Mouse (Mus musculus): ENCODE measurements at regions not wholly inside any gene's neighbourhood (a gene's known extent, or its start where the extent isn't known, plus 50 kb on each side); places are given as distances from the start of the nearest gene placed in this dataset.

- Histone ChIP-seq H3K9ac (ENCODE audit: low read length) (no peak overlapping the region), H3K4me3 (ENCODE audit: low read length) (no peak overlapping the region), H3K4me1 (ENCODE audit: control insufficient read depth, insufficient read depth, low read length) (peaks cover 3% of the 10 kb centered on the region; the same call in 1 of the 2 replicates), H3K27ac (ENCODE audit: low read length) (no peak overlapping the region), H3K36me3 (ENCODE audit: control insufficient read depth, insufficient read depth) (no peaks in the 10 kb centered on the region), H3K4me2 (ENCODE audit: low read depth, low read length) (no peak overlapping the region), H3K9me3 (replicated peaks; ENCODE audit: control insufficient read depth, low read length) (no peaks in the 10 kb centered on the region), H3K27me3 (ENCODE audit: control insufficient read depth, insufficient read depth, low read length) (no peaks in the 10 kb centered on the region)
- 81% methylated on average over 3 of the region's 3 CpGs for WGBS
- ATAC-seq (replicated peaks; ENCODE audit: extremely low read depth, insufficient read depth, low FRiP score) = no peak
These were observed 81.7 kb upstream of the Pcbd1 start for GRCm38 (mm10) chr10:61007403-61007802.

- H3K27me3 ChIP-seq (ENCODE audit: control insufficient read depth, insufficient read depth, low read length) = no peaks in the 10 kb centered on the region
- peak overlapping the region; percentile 87 for H3K27ac ChIP-seq (ENCODE audit: low read length)
- WGBS = 65% methylated on average over 22 of the region's 22 CpGs
These were observed 87.4 kb upstream of the Pcbd1 start for GRCm38 (mm10) chr10:61001745-61002160.

GRCm38 (mm10) chr10:60997393-60997792 is 91.7 kb upstream of the Pcbd1 start:
- H3K9me3 ChIP-seq (replicated peaks; ENCODE audit: control insufficient read depth, low read length) = peaks cover 4% of the 10 kb centered on the region; the same call in 1 of the 2 replicates
- H3K9ac ChIP-seq (ENCODE audit: low read length) = no peak overlapping the region
- ATAC-seq (replicated peaks; ENCODE audit: extremely low read depth, insufficient read depth, low FRiP score) = no peak
- H3K27ac ChIP-seq (ENCODE audit: low read length) = no peak overlapping the region
- H3K4me1 ChIP-seq (ENCODE audit: control insufficient read depth, insufficient read depth, low read length) = peaks cover 7% of the 10 kb centered on the region; the same call in 1 of the 2 replicates
- no peaks in the 10 kb centered on the region for H3K36me3 ChIP-seq (ENCODE audit: control insufficient read depth, insufficient read depth)
- no peaks in the 10 kb centered on the region for H3K27me3 ChIP-seq (ENCODE audit: control insufficient read depth, insufficient read depth, low read length)
- no peak overlapping the region for H3K4me3 ChIP-seq (ENCODE audit: low read length)
- 56% methylated on average over 9 of the region's 9 CpGs for WGBS
- no peak overlapping the region for H3K4me2 ChIP-seq (ENCODE audit: low read depth, low read length)

More at GRCm38 (mm10) chr10:61001745-61002160, 87.4 kb upstream of the Pcbd1 start:
- H3K4me3 ChIP-seq (ENCODE audit: low read length) = no peak overlapping the region
- H3K36me3 ChIP-seq (ENCODE audit: control insufficient read depth, insufficient read depth) = no peaks in the 10 kb centered on the region
- no peaks in the 10 kb centered on the region for H3K9me3 ChIP-seq (replicated peaks; ENCODE audit: control insufficient read depth, low read length)
- peaks cover 10% of the 10 kb centered on the region; the same call in 1 of the 2 replicates for H3K4me1 ChIP-seq (ENCODE audit: control insufficient read depth, insufficient read depth, low read length)
- H3K9ac ChIP-seq (ENCODE audit: low read length) = no peak overlapping the region
- peak overlapping the region; percentile 6; the same call in 1 of the 2 replicates for H3K4me2 ChIP-seq (ENCODE audit: low read depth, low read length)
- peak; percentile 81 for ATAC-seq (replicated peaks; ENCODE audit: extremely low read depth, insufficient read depth, low FRiP score)

GRCm38 (mm10) chr10:60995908-60996640 is 93.1 kb upstream of the Pcbd1 start:
- no peaks in the 10 kb centered on the region for H3K27me3 ChIP-seq (ENCODE audit: control insufficient read depth, insufficient read depth, low read length)
- peaks cover 4% of the 10 kb centered on the region; the same call in 1 of the 2 replicates for H3K9me3 ChIP-seq (replicated peaks; ENCODE audit: control insufficient read depth, low read length)
- H3K4me2 ChIP-seq (ENCODE audit: low read depth, low read length) = no peak overlapping the region
- ATAC-seq (replicated peaks; ENCODE audit: extremely low read depth, insufficient read depth, low FRiP score) = no peak
- H3K4me1 ChIP-seq (ENCODE audit: control insufficient read depth, insufficient read depth, low read length) = no peaks in the 10 kb centered on the region
- WGBS = 82% methylated on average over 9 of the region's 9 CpGs
- H3K36me3 ChIP-seq (ENCODE audit: control insufficient read depth, insufficient read depth) = no peaks in the 10 kb centered on the region
- H3K4me3 ChIP-seq (ENCODE audit: low read length) = no peak overlapping the region
- no peak overlapping the region for H3K27ac ChIP-seq (ENCODE audit: low read length)
- no peak overlapping the region for H3K9ac ChIP-seq (ENCODE audit: low read length)

- Histone ChIP-seq H3K4me1 (ENCODE audit: control insufficient read depth, insufficient read depth, low read length) (no peaks in the 10 kb centered on the region), H3K4me3 (ENCODE audit: low read length) (no peak overlapping the region), H3K9me3 (replicated peaks; ENCODE audit: control insufficient read depth, low read length) (no peaks in the 10 kb centered on the region), H3K4me2 (ENCODE audit: low read depth, low read length) (no peak overlapping the region), H3K9ac (ENCODE audit: low read length) (no peak overlapping the region), H3K27me3 (ENCODE audit: control insufficient read depth, insufficient read depth, low read length) (no peaks in the 10 kb centered on the region; the same call in 1 of the 2 replicates), H3K36me3 (ENCODE audit: control insufficient read depth, insufficient read depth) (no peaks in the 10 kb centered on the region), H3K27ac (ENCODE audit: low read length) (no peak overlapping the region)
- ATAC-seq (replicated peaks; ENCODE audit: extremely low read depth, insufficient read depth, low FRiP score) = no peak
- WGBS = 12% methylated on average over 10 of the region's 10 CpGs
These were observed 104.0 kb upstream of the Pcbd1 start for GRCm38 (mm10) chr10:60985109-60985576.

DNA sequence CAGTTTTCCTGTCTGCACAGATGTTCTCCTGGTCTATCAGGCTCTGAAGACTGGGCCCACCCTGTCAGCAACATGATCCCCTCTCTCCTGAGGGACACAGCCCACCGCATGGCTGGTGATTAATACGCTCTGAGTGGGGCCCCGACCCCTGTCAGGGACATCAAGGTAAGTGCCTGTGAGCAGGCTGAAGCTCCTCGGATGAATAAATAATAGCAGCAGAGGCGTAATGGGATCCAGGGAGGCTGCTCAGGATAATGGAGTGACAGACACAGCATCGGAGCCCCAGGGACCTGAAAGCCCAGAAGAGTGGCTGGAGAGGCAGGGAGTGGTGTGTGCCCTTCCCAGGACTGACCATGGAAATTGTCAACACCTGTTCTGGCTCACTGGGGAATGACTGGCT is 107.4 kb upstream of the Pcbd1 start:
- Histone ChIP-seq H3K27me3 (ENCODE audit: control insufficient read depth, insufficient read depth, low read length) (no peaks in the 10 kb centered on the region; the same call in 1 of the 2 replicates), H3K27ac (ENCODE audit: low read length) (no peak overlapping the region), H3K9me3 (replicated peaks; ENCODE audit: control insufficient read depth, low read length) (no peaks in the 10 kb centered on the region), H3K4me1 (ENCODE audit: control insufficient read depth, insufficient read depth, low read length) (no peaks in the 10 kb centered on the region), H3K4me2 (ENCODE audit: low read depth, low read length) (no peak overlapping the region), H3K9ac (ENCODE audit: low read length) (no peak overlapping the region), H3K36me3 (ENCODE audit: control insufficient read depth, insufficient read depth) (no peaks in the 10 kb centered on the region), H3K4me3 (ENCODE audit: low read length) (no peak overlapping the region)
- 47% methylated on average over 6 of the region's 6 CpGs for WGBS
- no peak for ATAC-seq (replicated peaks; ENCODE audit: extremely low read depth, insufficient read depth, low FRiP score)

DNA sequence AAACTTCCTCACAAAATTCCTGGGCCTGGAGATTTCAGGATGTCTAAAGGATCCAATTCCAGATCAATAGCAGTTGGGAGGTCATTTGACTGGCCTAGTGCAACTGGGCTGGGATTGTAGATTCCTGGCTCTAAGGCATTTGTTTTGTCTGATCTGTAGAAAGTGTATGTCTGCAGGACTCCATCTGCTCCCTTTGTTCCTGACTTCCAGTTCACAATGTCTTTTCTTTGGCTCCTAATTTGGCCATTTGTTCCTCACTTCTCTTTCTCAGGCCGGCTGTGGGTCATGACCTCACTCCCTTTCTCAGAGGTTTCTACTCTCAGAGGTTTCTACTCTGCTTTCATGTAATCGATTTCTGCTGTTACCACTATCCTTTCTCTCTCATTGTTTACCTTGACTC is 115.5 kb upstream of the Pcbd1 start:
- 0 out of 2 replicates have a peak, but pooled peaks cover 3% of the 10 kb centered on the region for H3K9me3 ChIP-seq (replicated peaks; ENCODE audit: control insufficient read depth, low read length)
- H3K4me1 ChIP-seq (ENCODE audit: control insufficient read depth, insufficient read depth, low read length) = no peaks in the 10 kb centered on the region
- H3K27ac ChIP-seq (ENCODE audit: low read length) = no peak overlapping the region
- H3K36me3 ChIP-seq (ENCODE audit: control insufficient read depth, insufficient read depth) = no peaks in the 10 kb centered on the region
- no peak overlapping the region for H3K9ac ChIP-seq (ENCODE audit: low read length)
- no peaks in the 10 kb centered on the region for H3K27me3 ChIP-seq (ENCODE audit: control insufficient read depth, insufficient read depth, low read length)
- no peak overlapping the region for H3K4me2 ChIP-seq (ENCODE audit: low read depth, low read length)
- WGBS = 61% methylated on average over 2 of the region's 2 CpGs
- no peak for ATAC-seq (replicated peaks; ENCODE audit: extremely low read depth, insufficient read depth, low FRiP score)
- no peak overlapping the region for H3K4me3 ChIP-seq (ENCODE audit: low read length)

DNA sequence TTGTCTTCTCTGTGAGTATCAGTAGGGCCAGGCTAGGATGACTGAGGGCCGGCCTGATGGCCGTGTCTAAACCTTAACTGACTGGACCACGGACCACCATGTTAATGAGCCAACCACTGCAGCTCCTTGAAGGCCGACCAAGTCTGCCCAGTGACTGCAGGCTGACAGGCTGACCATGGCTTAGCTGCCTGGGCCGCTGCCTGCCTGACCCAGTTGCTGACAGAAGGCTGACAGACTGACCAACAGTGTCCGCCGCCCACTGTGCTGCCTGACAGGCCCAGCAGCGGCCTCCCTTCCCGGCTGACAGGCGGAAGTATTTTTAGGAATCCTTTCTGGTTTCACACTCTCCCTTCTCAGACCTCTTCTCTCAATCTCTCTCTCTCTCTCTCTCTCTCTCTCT is 124.3 kb upstream of the Pcbd1 start:
- no peak for ATAC-seq (replicated peaks; ENCODE audit: extremely low read depth, insufficient read depth, low FRiP score)
- H3K27me3 ChIP-seq (ENCODE audit: control insufficient read depth, insufficient read depth, low read length) = no peaks in the 10 kb centered on the region
- H3K4me2 ChIP-seq (ENCODE audit: low read depth, low read length) = no peak overlapping the region
- H3K27ac ChIP-seq (ENCODE audit: low read length) = no peak overlapping the region; the same call in 1 of the 2 replicates
- H3K9me3 ChIP-seq (replicated peaks; ENCODE audit: control insufficient read depth, low read length) = no peaks in the 10 kb centered on the region
- no peak overlapping the region for H3K4me3 ChIP-seq (ENCODE audit: low read length)
- 55% methylated on average over 10 of the region's 10 CpGs for WGBS
- H3K9ac ChIP-seq (ENCODE audit: low read length) = no peak overlapping the region
- H3K36me3 ChIP-seq (ENCODE audit: control insufficient read depth, insufficient read depth) = no peaks in the 10 kb centered on the region
- H3K4me1 ChIP-seq (ENCODE audit: control insufficient read depth, insufficient read depth, low read length) = no peaks in the 10 kb centered on the region

DNA sequence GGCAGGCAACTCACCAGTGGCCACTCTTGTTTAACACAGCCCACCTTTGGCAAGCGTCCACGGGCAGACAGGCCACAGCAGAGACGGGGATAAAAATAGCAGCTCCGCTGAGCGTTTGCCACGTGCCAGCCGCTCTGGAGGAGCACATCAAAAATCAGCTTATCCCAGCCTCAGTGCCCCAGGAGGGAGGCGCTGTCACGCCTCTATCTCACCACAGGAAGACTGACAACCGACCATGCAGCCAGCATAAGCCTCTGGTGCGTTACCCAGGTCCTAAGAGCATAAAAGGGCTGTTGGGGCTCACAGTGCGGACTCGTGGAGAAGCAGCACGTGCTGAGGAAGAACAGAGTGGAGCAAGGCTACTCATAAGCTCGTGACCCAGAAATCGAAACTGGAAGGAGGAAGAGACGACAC is 126.4 kb upstream of the Unc5b start:
- H3K4me2 ChIP-seq (ENCODE audit: low read depth, low read length) = peak overlapping the region; percentile 46
- no peaks in the 10 kb centered on the region for H3K36me3 ChIP-seq (ENCODE audit: control insufficient read depth, insufficient read depth)
- no peaks in the 10 kb centered on the region for H3K27me3 ChIP-seq (ENCODE audit: control insufficient read depth, insufficient read depth, low read length)
- peaks cover 22% of the 10 kb centered on the region for H3K4me1 ChIP-seq (ENCODE audit: control insufficient read depth, insufficient read depth, low read length)
- H3K9me3 ChIP-seq (replicated peaks; ENCODE audit: control insufficient read depth, low read length) = no peaks in the 10 kb centered on the region
- H3K4me3 ChIP-seq (ENCODE audit: low read length) = peak overlapping the region; percentile 10; the same call in 1 of the 2 replicates
- H3K27ac ChIP-seq (ENCODE audit: low read length) = peak overlapping the region; percentile 86
- H3K9ac ChIP-seq (ENCODE audit: low read length) = peak overlapping the region; percentile 53
- 8% methylated on average over 17 of the region's 17 CpGs for WGBS
- peak; percentile 82 for ATAC-seq (replicated peaks; ENCODE audit: extremely low read depth, insufficient read depth, low FRiP score)

Measured in heart, embryonic 16.5 days (tissue).